In genomic region chr11:5061413-5062139, GRCm38 (mm10) we compare ENCODE assay signal across 8 mouse cellular contexts. TPM values are rescaled to one million over a fixed set of nuclear protein-coding genes. Genes with fewer than 3 reads are reported as not detected.
DNase-seq lines count a peak whose midpoint lies in the region; ATAC-seq and TF ChIP-seq lines count a peak whose summit lies in the region.

No protein-coding gene starts in this region.

- no peaks in the 10 kb centered on the region for H3K9me3 ChIP-seq in hindbrain, embryonic 16.5 days (ENCODE audit: control insufficient read depth, low read length)

- no peak for TF ChIP-seq CTCF in gastrocnemius, adult 2 months (IDR thresholded peaks at IDR 0.05)

- peak overlapping the region; percentile 82 for H3K4me3 ChIP-seq in gastrocnemius, adult 2 months
- H3K4me3 ChIP-seq in hindbrain, embryonic 16.5 days (ENCODE audit: low read length), result peak overlapping the region; percentile 33

- peak overlapping the region; percentile 60 for H3K4me2 ChIP-seq in hindbrain, embryonic 16.5 days (ENCODE audit: low read length)

- peak; percentile 70 for DNase-seq in T-cell, adult 2 months (ENCODE audit: low spot score)
- DNase-seq in cerebellum, postnatal 25 days, result peak; percentile 80 to 90
- peak; percentile 95 for DNase-seq in gastrocnemius, adult 2 months
- peak; percentile 88 for DNase-seq in left cerebral cortex, adult 11 months (ENCODE audit: low spot score)
- DNase-seq in lung, postnatal 25 days (ENCODE audit: low spot score), result peak; percentile 95
- peak; percentile 77 for DNase-seq in retina, embryonic 14.5 days (ENCODE audit: low spot score)
- peak; percentile 98 for DNase-seq in urinary bladder, adult 18-20 months (ENCODE audit: low spot score in 2 of 2)

- H3K4me1 ChIP-seq in hindbrain, embryonic 16.5 days (ENCODE audit: control insufficient read depth, insufficient read depth, low read depth, low read length), result peaks cover 48% of the 10 kb centered on the region

- 0 out of 2 replicates have a peak, but pooled peaks cover 4% of the 10 kb centered on the region for H3K36me3 ChIP-seq in hindbrain, embryonic 16.5 days (ENCODE audit: control insufficient read depth, insufficient read depth, low read length)

- intact Hi-C loops in gastrocnemius, adult 2 months (cut with DNase I), result loop anchor here (2.0 kb wide), 1 partner anchor 21 kb away; no protein-coding TSS in a partner anchor

- ATAC-seq in hindbrain, embryonic 16.5 days, result peak; percentile 1; the same call in 1 of the 2 replicates

- H3K27ac ChIP-seq in gastrocnemius, adult 2 months, result peak overlapping the region; percentile 81
- H3K27ac ChIP-seq in hindbrain, embryonic 16.5 days (ENCODE audit: low read depth, low read length), result no peak overlapping the region

- H3K27me3 ChIP-seq in hindbrain, embryonic 16.5 days (replicated peaks; ENCODE audit: control insufficient read depth, insufficient read depth, low read length), result peaks cover 51% of the 10 kb centered on the region

- WGBS in hindbrain, embryonic 16.5 days, result 7% methylated on average over 60 of the region's 62 CpGs

- peak overlapping the region; percentile 44 for H3K9ac ChIP-seq in hindbrain, embryonic 16.5 days (ENCODE audit: low read depth, low read length)

RNA-seq across cellular contexts. Expression of gene Gas2l1, which starts 3.6 kb away (rescaled TPM):
- total RNA-seq in gastrocnemius, adult 2 months (2021), result 1 to 10 TPM; 3.6 to 5.0 TPM
- 19.1 and 21.6 TPM in 2 replicates for polyA plus RNA-seq in hindbrain, embryonic 16.5 days (2015; fragmentation: Nextera tagmentation; extraction: Ambion mirVana)

RNA-seq across cellular contexts. Expression of gene Rasl10a, which starts 3.6 kb away (rescaled TPM):
- total RNA-seq in gastrocnemius, adult 2 months (2021), result not detected
- polyA plus RNA-seq in hindbrain, embryonic 16.5 days (2015; fragmentation: Nextera tagmentation; extraction: Ambion mirVana), result 2.0 TPM in 2 replicates

RNA-seq across cellular contexts. Expression of gene Rhbdd3, which starts 37.1 kb away (rescaled TPM):
- total RNA-seq in gastrocnemius, adult 2 months (2021), result 10 to 100 TPM; 24.1 to 32.1 TPM
- 43.3 and 45.0 TPM in 2 replicates for polyA plus RNA-seq in hindbrain, embryonic 16.5 days (2015; fragmentation: Nextera tagmentation; extraction: Ambion mirVana)

RNA-seq across cellular contexts. Expression of gene Ewsr1, which starts 37.5 kb away (rescaled TPM):
- total RNA-seq in gastrocnemius, adult 2 months (2021), result 10 to 100 TPM; 79.3 to 86.5 TPM
- 520 and 571 TPM in 2 replicates for polyA plus RNA-seq in hindbrain, embryonic 16.5 days (2015; fragmentation: Nextera tagmentation; extraction: Ambion mirVana)
